Mouse (Mus musculus) kidney, adult 2 months (tissue): Measurements from ENCODE around the gene Gpr15.

Source experiments
- CTCF ChIP-seq: fragments of 200-500 bp; conservative IDR thresholded peaks from 2 replicates; pipeline ENCODE4 v1.5.1; 2011; ENCODE audit warnings: low read depth, mild to moderate bottlenecking, control low read depth, low read length, moderate library complexity, mixed read lengths; ENCODE audit not compliant: insufficient read depth, insufficient read length
- POLR2A ChIP-seq: fragments of 200-500 bp; IDR thresholded peaks from one replicate; pipeline ENCODE4 v1.6.1; 2011; ENCODE audit warnings: low read depth, low read length, control low read depth

- TF ChIP-seq CTCF (no peak), POLR2A (no peak)
These were observed 3.4 kb upstream of the Gpr15 start for GRCm38 (mm10) chr16:58722292-58722691.
